Mouse (Mus musculus): ENCODE data around the gene Hist1h1c.
"Not testable (repeated sequence)": the region's sequence is repeated elsewhere in the genome, so short reads cannot be mapped to it uniquely, and the experiment has no call there.

Gene Hist1h1c

GRCm38 (mm10) chr13:23716261-23717042 is 22.2 kb upstream of the Hist1h1c start:
- no peak for DNase-seq (ENCODE audit: low read depth, low spot score)

- DNase-seq (ENCODE audit: low read depth, low spot score), result no peak
Measured at GRCm38 (mm10) chr13:23717176-23717575, 21.4 kb upstream of the Hist1h1c start.

- DNase-seq (ENCODE audit: low read depth, low spot score), result not testable (repeated sequence)
Measured at GRCm38 (mm10) chr13:23717593-23718245, 20.9 kb upstream of the Hist1h1c start.

DNA sequence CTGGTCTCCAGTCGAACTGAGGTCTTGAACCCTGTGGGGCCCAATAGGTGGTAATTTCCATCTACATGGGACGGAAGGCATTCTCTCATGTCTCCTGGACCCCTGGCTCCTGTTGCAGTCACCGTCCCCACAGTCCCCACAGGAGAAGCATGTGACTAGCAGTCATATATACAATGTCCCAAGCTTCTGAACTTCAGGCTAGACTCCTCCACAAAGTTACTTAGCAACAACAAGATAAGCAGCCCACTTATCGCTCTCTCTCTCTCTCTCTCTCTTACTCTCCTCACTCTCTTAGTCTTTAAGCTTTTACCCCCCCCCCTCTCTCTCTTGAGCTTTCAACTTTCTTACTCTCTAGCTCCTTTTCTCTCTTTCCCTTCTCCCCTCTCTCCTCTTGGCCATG is 14.4 kb upstream of the Hist1h1c start:
- DNase-seq (ENCODE audit: low read depth, low spot score), result no peak

GRCm38 (mm10) chr13:23725213-23725612 is 13.4 kb upstream of the Hist1h1c start:
- no peak for DNase-seq (ENCODE audit: low read depth, low spot score)

DNA sequence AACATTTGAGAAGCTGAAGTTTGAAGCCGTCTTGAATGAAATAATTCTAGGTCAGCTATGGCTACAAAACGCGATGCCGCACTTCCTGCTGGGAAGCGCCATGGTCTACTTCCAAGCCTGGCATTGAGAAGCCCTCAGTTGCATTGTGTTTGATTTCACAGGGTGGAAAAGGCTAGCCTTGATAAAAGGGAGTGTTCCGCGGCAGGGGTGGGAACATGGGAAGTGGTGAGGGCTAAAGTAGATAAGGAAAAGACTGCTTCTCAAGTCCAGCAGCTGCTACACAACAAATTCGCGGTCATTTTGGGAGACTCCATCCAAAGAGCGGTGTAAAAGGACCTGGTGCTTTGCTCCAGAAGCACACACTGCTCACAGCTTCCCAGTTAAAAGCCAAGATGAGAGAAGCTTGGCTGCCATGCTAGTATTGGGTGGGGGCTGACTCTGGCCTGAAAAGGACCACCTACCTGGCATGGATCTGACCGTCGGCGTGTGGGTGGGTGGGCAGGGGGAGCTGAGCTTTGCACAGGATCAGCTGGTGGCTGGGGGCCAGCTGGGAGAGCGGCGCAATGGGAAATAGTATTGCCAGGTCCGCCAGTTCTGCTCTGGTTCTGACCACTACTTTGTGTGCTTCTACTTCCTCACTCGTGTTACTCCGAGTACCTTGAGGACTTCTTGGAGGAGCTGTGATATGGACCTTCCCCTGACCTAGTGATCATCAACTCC is 10.0 kb upstream of the Hist1h1c start:
- no peak for DNase-seq (ENCODE audit: low read depth, low spot score)

DNA sequence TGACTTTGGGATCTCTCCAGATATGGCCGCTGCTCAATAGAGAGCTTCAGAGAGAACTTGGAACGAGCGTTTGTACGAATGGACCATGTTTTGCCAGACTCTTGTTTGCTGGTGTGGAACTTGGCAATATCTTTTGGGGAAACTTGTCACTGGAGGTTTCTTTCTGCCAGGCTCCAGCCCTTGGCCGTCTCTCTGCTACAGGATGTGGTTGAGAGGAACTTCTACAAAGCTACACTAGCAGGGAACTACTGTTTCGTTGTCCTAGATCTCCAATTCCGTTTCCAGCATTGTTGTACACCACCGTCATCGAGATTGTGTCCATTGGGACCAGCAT is 9.4 kb upstream of the Hist1h1c start:
- DNase-seq (ENCODE audit: low read depth, low spot score), result no peak

DNA sequence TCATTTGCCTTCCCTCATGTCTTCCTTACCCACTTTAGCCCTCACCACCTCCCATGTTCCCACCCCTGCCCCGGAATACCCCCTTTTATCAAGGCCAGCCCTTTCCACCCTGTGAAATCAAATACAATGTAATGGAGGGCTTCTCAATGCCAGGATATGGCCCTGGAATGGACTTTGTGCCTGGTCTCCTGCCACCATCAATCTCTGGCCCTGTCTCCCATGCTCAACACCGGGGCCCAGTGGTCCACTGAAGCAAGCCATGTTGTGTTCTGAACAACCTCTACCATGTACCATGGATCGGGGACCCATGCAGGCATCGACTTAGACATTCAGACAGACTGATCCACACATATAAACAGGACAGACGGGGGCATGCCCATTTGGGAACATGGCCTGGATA is 8.9 kb upstream of the Hist1h1c start:
- DNase-seq (ENCODE audit: low read depth, low spot score), result no peak

- no peak for DNase-seq (ENCODE audit: low read depth, low spot score)
Measured at GRCm38 (mm10) chr13:23730479-23730878, 8.1 kb upstream of the Hist1h1c start.

DNA sequence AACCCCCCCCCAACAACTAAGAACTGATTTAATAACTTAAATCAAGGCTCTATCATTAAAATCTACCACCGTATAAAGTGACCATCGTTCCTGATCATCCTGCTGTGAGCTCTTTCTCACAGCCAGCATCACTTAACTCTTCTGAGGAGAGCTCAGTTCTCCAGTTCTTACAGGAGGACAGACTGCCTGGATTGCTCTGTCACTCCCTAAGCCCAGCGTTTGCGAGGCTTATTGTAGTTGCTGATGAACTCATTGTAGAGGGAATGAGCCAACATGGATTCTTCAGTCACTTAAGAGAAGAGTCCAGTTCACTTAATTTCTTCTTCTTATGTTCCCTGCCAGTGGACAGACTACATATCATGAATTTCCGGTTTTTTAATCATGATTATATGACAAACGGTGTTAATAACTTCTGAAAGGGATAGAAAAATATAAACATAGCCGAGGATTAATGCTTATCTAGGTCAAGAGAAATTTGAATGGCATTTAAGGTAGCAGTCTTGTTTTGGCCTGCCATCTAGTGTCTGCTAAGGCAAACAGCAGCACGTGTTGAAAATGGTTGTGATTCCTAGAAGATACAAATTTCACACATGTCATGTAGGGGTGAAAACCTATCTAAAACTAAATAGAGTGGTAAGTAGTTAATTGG is 6.3 kb upstream of the Hist1h1c start:
- DNase-seq (ENCODE audit: low read depth, low spot score), result peak; percentile 64

DNA sequence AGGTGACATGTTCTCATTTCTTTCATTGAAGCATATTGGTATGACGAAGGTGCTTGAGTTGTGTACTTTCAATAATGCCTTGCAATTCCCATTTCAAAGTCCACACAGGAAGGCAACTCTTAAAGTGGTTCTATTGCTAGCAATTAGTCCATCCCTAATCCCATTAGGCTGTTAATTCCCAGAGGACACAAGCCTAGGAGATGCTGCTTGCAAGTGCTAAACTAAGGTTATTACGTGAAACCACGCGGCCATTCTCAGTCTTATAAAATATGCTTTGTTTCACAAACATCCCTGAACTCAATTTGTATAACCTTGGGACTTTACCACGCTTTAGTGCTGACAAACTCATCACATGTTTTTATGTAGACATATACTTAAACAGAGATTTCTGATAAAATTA is 1.5 kb upstream of the Hist1h1c start:
- no peak for DNase-seq (ENCODE audit: low read depth, low spot score)

DNA sequence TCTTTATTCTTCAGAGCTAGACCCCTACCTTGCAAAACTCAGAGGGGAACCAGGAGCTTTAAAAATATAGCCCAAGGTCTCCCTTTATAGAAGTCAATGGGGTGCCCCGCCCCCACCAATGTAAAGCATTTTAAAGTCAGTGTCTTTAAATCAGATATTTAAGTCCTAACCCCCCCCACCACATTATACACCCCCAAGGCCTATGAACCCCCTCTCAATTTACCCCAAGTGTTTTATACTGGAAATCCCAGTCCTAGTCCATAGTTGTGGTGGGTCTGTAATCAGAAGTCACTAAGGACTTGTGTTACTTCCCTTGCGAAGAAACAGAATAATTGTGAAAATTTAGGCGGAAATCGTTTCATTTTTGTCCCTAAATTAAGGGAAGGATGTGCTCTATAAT is 567 bp upstream of the Hist1h1c start:
- DNase-seq (ENCODE audit: low read depth, low spot score), result no peak

- DNase-seq (ENCODE audit: low read depth, low spot score), result peak; percentile 94
Measured at GRCm38 (mm10) chr13:23739069-23739921, 687 bp downstream of the Hist1h1c start.

DNA sequence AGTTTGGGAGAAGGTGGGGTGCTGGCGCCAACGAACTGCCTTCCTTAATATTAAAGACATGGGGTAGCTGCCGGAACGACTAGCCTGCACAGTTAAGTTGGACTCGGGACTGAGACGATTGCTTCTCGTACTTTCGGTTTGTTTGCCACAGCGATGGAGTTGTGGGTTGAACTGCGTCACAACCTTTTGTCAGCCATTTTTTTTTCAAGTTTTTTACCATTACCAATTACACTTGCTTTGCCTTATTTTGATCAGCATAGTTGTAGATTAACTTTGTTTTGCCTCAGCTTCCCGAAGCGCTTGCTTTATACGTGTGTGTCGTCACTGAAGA is 1.3 kb downstream of the Hist1h1c start:
- DNase-seq (ENCODE audit: low read depth, low spot score), result peak; percentile 92

DNA sequence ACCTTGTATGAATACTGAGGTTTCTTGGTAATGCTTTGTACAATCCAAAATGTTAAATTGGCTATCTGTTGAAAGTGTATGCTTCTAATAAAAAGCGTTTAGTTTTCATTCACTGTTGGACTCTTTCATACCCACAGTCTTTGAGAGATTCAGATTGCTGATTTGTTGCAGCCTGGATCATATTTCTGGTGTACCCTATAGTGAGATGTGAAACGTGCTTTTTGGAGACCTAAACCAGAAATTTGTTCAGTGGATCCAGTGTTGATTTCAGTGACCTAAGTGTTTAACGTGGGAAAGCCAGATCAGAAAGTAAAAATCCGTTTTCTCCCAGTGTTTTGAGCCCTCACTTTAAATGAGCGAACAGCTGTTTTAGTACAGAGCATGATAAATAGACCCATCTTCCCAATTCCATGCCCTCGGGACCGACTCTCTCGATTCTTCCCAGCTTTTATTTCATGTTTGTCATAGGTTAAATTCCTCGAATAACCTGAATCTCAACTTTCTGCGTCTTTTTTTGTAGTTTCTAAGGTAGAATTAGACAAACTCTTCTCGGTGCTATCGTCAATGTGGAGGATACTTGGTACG is 1.7 kb downstream of the Hist1h1c start:
- DNase-seq (ENCODE audit: low read depth, low spot score), result no peak

GRCm38 (mm10) chr13:23740910-23741309 is 2.3 kb downstream of the Hist1h1c start:
- DNase-seq (ENCODE audit: low read depth, low spot score), result no peak

- DNase-seq (ENCODE audit: low read depth, low spot score), result no peak
Measured at GRCm38 (mm10) chr13:23742007-23742406, 3.4 kb downstream of the Hist1h1c start.

- no peak for DNase-seq (ENCODE audit: low read depth, low spot score)
Measured at GRCm38 (mm10) chr13:23743215-23743614, 4.6 kb downstream of the Hist1h1c start.

DNA sequence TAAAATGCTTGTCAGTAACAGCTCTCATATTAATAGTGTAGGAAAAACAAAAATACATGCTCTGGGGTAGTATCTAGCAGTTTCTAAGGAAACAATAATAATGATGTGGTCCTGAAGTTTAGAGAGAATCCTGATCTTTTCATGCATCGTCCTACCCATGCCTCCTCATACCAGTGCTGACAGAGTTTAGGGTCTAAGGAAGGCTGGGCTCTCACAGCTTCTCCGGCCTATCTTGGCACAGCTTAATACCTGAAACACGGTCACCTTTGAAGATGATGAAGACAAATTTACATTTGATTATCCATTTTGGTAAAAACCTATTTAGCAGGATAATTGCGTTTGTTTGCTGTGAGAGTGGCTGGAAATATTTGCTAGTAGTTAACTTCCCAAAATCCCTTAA is 5.4 kb downstream of the Hist1h1c start:
- DNase-seq (ENCODE audit: low read depth, low spot score), result no peak

DNA sequence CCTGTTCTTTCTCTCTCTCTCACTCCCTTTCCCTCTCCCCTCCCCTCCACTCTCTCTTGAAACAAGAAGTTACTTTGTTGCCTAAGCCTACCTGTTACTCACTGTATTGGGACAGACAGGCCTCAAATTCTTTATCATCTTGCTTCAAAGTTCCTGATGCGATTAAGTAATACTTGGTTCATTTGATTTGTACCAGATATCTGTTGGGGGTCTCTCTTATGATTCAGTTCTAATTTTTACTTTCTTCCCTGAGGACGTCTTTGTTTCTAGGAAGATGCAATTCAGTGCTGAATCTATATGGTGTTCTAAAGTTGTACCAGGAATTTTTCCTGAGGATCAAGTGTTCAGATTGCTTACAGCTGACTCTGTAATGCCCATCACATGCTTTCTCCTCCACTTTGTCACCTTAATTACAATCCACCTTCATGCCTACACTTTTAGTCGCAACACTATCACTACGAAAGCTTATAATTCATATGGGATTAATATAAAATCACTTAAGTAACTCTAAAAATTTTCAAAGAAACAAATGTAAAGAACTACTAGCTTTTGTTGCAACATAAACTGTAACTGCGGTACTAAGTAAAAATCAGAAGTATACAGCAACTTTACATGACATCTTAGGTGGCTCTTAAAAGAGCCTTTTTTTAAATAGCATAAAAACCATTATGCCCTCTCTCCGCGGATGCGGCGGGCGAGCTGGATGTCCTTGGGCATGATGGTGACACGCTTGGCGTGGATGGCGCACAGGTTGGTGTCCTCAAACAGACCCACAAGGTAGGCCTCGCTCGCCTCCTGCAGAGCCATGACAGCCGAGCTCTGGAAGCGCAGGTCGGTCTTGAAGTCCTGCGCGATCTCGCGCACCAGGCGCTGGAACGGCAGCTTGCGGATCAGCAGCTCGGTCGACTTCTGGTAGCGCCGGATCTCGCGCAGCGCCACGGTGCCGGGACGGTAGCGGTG is 6.1 kb downstream of the Hist1h1c start:
- DNase-seq (ENCODE audit: low read depth, low spot score), result no peak

Measured in CD4-positive helper T cell, adult 2 months (primary cell).